Mouse (Mus musculus) left cerebral cortex, adult 2 months (tissue): ENCODE data around the gene Nxt1. TPM values are rescaled to one million over a fixed set of nuclear protein-coding genes. Genes with fewer than 3 reads are reported as not detected.

Experiments used
- DNase-seq, 2 experiments: peaks; one replicate each; pipeline ENCODE4 v3.0.0; 2021 to 2022; ENCODE audit warnings: low spot score in 2 of 2, mixed read lengths in 1 of 2; ENCODE audit errors: extremely low spot score in 1 of 2
- H3K27ac ChIP-seq: fragments of 200-600 bp; 2 replicates; pipeline ENCODE4 v1.8.1; 2022
- H3K4me3 ChIP-seq: fragments of 200-600 bp; 2 replicates; pipeline ENCODE4 v1.8.1; 2022
- CTCF ChIP-seq: fragments of 200-600 bp; IDR thresholded peaks from 2 replicates; pipeline ENCODE4 v1.8.1; 2022; ENCODE audit warnings: antibody characterized with exemption, mild to moderate bottlenecking, moderate library complexity
- intact Hi-C: fragments of 180-260 bp; cut with DNase I; formaldehyde crosslinking; loops from one replicate; pipeline ENCODE4 v1.15.1; 2025
- total RNA-seq, 2 experiments: library from RNA; stranded (reverse); gene quantifications; 2 replicates each; pipeline ENCODE4 v1.2.3; 2021

Gene Nxt1
- total RNA-seq, 2 experiments from 2014 or later, result 11.7 to 12.0 TPM

GRCm38 (mm10) chr2:148698571-148698970 lies 26.2 kb downstream of the Nxt1 start:
- TF ChIP-seq CTCF, result no peak
- intact Hi-C loops, result no loop called here
- Histone ChIP-seq H3K4me3 (no peak overlapping the region), H3K27ac (no peak overlapping the region)
- DNase-seq, result no peak

DNA sequence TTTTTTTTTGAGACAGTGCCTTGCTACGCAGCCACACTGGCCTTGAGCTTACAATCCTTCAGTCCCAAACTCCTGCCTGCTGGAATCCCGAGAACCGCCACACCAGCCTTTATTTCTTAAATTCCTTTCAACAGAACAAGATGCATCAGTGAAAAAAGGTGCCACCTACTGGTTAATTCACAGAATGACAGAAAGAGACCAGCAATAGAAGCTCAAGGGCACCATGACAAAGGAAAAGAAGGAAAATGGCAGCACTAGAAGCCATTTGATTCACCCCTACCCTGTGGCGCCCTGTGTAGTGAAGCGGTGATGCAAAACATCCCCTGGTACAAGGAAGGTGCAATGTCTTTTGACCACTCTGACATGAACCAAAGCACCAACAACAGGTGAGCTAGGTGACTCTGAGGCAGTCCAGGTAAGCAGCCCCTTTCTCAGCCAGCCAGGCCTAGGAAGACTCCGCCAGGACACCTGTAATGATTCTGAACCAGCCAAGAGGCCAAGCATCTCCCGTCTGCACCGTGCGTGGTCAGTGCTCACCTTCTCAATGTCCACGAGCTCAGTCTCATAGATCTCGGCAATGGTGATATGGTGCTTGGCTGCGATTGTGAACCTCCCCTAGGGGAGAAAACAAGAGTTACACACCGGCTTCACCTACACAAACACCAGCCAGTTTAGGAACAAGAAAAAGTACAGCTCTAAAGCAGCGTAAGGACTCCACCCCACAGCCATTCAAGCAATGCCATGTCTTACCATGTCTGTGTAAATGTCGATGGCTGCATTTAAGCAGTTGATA lies 34.2 kb downstream of the Nxt1 start:
- no peak for DNase-seq
- Histone ChIP-seq H3K27ac (no peak overlapping the region), H3K4me3 (no peak overlapping the region)
- intact Hi-C loops, result no loop called here
- peak; percentile 62 for TF ChIP-seq CTCF

DNA sequence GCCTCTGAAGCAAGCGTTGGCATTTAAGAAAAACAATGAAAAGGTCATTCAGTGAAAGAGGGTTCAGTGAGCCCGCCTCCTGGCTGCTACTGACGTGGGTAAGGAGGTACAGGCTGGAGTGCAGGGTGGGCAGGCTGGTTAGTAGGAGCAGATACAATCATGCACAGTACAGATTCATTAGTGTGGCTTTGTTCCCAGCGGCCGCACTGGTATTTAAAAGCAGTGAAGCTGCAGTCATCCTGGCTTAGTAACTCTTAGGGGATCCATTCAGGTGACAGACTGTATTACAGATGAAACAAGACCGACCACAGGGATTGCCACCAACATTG lies 34.8 kb downstream of the Nxt1 start:
- no peak for TF ChIP-seq CTCF
- Histone ChIP-seq H3K4me3 (no peak overlapping the region), H3K27ac (no peak overlapping the region)
- no peak for DNase-seq
- intact Hi-C loops, result no loop called here

DNA sequence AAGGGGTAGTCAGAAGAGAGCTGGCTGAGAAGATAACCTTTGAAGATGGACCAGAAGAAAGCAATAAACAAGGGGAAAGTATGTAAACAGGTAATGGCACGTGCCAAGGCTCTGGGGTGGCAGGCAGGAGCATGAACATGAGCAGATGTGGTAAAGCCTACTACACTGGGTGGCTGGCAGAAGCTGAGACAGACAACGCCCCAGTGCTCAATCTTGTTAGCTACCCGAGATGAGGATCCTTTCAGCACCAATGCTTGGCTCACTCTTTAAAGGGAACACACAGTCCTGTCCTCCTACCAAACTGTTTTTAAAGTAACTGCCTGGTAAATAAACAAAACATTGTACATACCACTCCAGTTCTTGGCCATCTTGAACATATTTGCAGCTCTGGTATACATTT lies 39.9 kb downstream of the Nxt1 start:
- no peak for TF ChIP-seq CTCF
- Histone ChIP-seq H3K4me3 (no peak overlapping the region), H3K27ac (no peak overlapping the region)
- DNase-seq, result no peak
- intact Hi-C loops, result no loop called here

DNA sequence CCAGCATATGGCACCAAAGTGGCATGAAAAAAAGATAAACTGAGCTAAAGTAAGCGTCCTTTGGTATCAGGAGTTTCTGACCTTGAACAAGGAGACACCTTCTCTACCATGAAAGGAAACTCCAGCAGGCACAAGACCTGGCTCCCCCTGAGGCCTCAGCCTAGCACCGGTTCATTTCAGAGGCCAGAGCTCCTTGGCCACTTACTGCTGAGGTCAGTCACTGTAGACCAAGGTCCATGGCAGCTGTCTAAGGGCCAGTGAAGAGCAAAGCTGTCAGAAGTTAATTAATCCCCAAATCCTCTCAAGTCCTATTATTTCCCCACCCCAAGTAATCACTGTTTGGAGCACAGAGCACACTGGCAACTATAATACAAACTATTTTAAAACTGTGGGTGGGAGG lies 44.7 kb downstream of the Nxt1 start:
- DNase-seq, result no peak
- intact Hi-C loops, result no loop called here
- TF ChIP-seq CTCF, result no peak
- no peak overlapping the region for H3K27ac ChIP-seq
- H3K4me3 ChIP-seq, result no peak overlapping the region

- no peak for DNase-seq
- TF ChIP-seq CTCF, result no peak
- intact Hi-C loops, result no loop called here
- H3K4me3 ChIP-seq, result no peak overlapping the region
- no peak overlapping the region for H3K27ac ChIP-seq
Measured at GRCm38 (mm10) chr2:148719271-148719995, 47.0 kb downstream of the Nxt1 start.

Other genes with a start within 250 kb of the Nxt1 start
- gene Cd93, start 229.0 kb upstream of the Nxt1 start, total RNA-seq, result 1 to 10 TPM; 5.0 to 5.2 TPM
- gene Gzf1, start 8.4 kb downstream of the Nxt1 start, total RNA-seq, result 10 to 100 TPM; 29.0 to 30.0 TPM
- gene Napb, start 59.9 kb downstream of the Nxt1 start, total RNA-seq, result 100 to 1,000 TPM; 343 to 352 TPM
- gene Cstl1, start 77.8 kb downstream of the Nxt1 start, total RNA-seq, result 1 to 10 TPM; 1.1 to 1.2 TPM
- not detected for gene Cst11, start 98.9 kb downstream of the Nxt1 start, total RNA-seq
- gene 8030411F24Rik, start 109.4 kb downstream of the Nxt1 start, total RNA-seq, result not detected
- 1 to 10 TPM; 2.1 to 2.4 TPM for gene Cst12, start 116.8 kb downstream of the Nxt1 start, total RNA-seq
- gene Cst8, start 126.2 kb downstream of the Nxt1 start, total RNA-seq, result not detected
- gene Cst13, start 147.5 kb downstream of the Nxt1 start, total RNA-seq, result not detected
- not detected for gene Cst9, start 162.5 kb downstream of the Nxt1 start, total RNA-seq
- gene 9230104L09Rik, start 192.4 kb downstream of the Nxt1 start, total RNA-seq, result not detected
- 1,000 to 10,000 TPM; 1,809 to 1,890 TPM for gene Cst3, start 203.1 kb downstream of the Nxt1 start, total RNA-seq